Mouse (Mus musculus) limb, embryonic 14.5 days (tissue): ENCODE measurements at regions not wholly inside any gene's neighbourhood (a gene's known extent, or its start where the extent isn't known, plus 50 kb on each side); places are given as distances from the start of the nearest gene placed in this dataset.

ENCODE experiments used
- ATAC-seq: fragments of 200-750 bp; cut with Nextera tagmentation; 2 replicates; pipeline ENCODE4 v1.8.0; 2017; ENCODE audit warnings: low read depth, moderate number of reproducible peaks, moderate TSS enrichment; ENCODE audit not compliant: low FRiP score
- DNase-seq: peaks from one replicate; pipeline ENCODE4 v3.0.0-alpha.2; 2015; ENCODE audit warnings: low spot score
- H3K27ac ChIP-seq: fragments of 300-500 bp; sonication (generic); replicated peaks from 2 replicates; pipeline ENCODE4 v1.5.1; 2014; ENCODE audit warnings: low read depth, mild to moderate bottlenecking, low read length, moderate library complexity, mixed read lengths
- H3K27me3 ChIP-seq: fragments of 300-500 bp; sonication (generic); 2 replicates; pipeline ENCODE4 v1.6.1; 2014; ENCODE audit warnings: low read length, mixed read lengths; ENCODE audit not compliant: control insufficient read depth, insufficient read depth
- H3K36me3 ChIP-seq: fragments of 300-500 bp; sonication (generic); 2 replicates; pipeline ENCODE4 v1.6.1; 2014; ENCODE audit warnings: mild to moderate bottlenecking, low read length, moderate library complexity, mixed read lengths; ENCODE audit not compliant: control insufficient read depth, insufficient read depth
- H3K4me1 ChIP-seq: fragments of 300-500 bp; sonication (generic); 2 replicates; pipeline ENCODE4 v1.6.1; 2014; ENCODE audit warnings: antibody characterized with exemption, low read length, mixed read lengths; ENCODE audit not compliant: control insufficient read depth, insufficient read depth
- H3K4me2 ChIP-seq: fragments of 300-500 bp; sonication (generic); replicated peaks from 2 replicates; pipeline ENCODE4 v1.6.1; 2014; ENCODE audit warnings: low read depth, mild to moderate bottlenecking, low read length, moderate library complexity; ENCODE audit not compliant: severe bottlenecking
- H3K4me3 ChIP-seq: fragments of 300-500 bp; sonication (generic); replicated peaks from 2 replicates; pipeline ENCODE4 v1.5.1; 2014; ENCODE audit warnings: low read length
- H3K9ac ChIP-seq: fragments of 300-500 bp; sonication (generic); 2 replicates; pipeline ENCODE4 v1.6.1; 2014; ENCODE audit warnings: mild to moderate bottlenecking, low read depth, low read length, moderate library complexity; ENCODE audit not compliant: severe bottlenecking
- H3K9me3 ChIP-seq: fragments of 300-500 bp; sonication (generic); 2 replicates; pipeline ENCODE4 v1.6.1; 2016; ENCODE audit warnings: low read length; ENCODE audit not compliant: control insufficient read depth
- POLR2A ChIP-seq: fragments of 200-500 bp; IDR thresholded peaks from 2 replicates; pipeline ENCODE4 v1.8.0; 2012; ENCODE audit warnings: inconsistent platforms, mild to moderate bottlenecking, moderate library complexity, borderline replicate concordance; ENCODE audit not compliant: insufficient read depth, insufficient read length; ENCODE audit errors: extremely low read depth
- WGBS: fragments of 180-500 bp; shearing (Covaris S2); extraction: QIAGEN DNeasy Blood & Tissue Kit; methylation state at CpG from one replicate; pipeline ENCODE4 v1.1.7; 2014; 5-methylcytosine and 5-hydroxymethylcytosine counted together

GRCm38 (mm10) chr16:77301270-77302171, 288.0 kb downstream of the Usp25 start:
- 57% methylated on average over 6 of the region's 6 CpGs for WGBS
- Histone ChIP-seq H3K27ac (no peak overlapping the region), H3K27me3 (no peaks in the 10 kb centered on the region), H3K9me3 (no peaks in the 10 kb centered on the region), H3K36me3 (no peaks in the 10 kb centered on the region), H3K4me2 (no peak overlapping the region), H3K9ac (no peak overlapping the region), H3K4me1 (peaks cover 12% of the 10 kb centered on the region), H3K4me3 (no peak overlapping the region)
- no peak for DNase-seq
- no peak for ATAC-seq
- TF ChIP-seq POLR2A = no peak

- no peaks in the 10 kb centered on the region for H3K9me3 ChIP-seq
- no peak overlapping the region for H3K4me2 ChIP-seq
- 53% methylated on average over 6 of the region's 6 CpGs for WGBS
- H3K36me3 ChIP-seq = no peaks in the 10 kb centered on the region
- no peak overlapping the region for H3K4me3 ChIP-seq
- no peak overlapping the region for H3K9ac ChIP-seq
- H3K4me1 ChIP-seq = peaks cover 12% of the 10 kb centered on the region
- no peak for DNase-seq
- TF ChIP-seq POLR2A = no peak
- ATAC-seq = no peak
- no peaks in the 10 kb centered on the region for H3K27me3 ChIP-seq
- H3K27ac ChIP-seq = no peak overlapping the region
These were observed 287.2 kb downstream of the Usp25 start for GRCm38 (mm10) chr16:77300572-77301213.

GRCm38 (mm10) chr16:77295574-77296355, 282.3 kb downstream of the Usp25 start:
- Histone ChIP-seq H3K9me3 (no peaks in the 10 kb centered on the region), H3K4me1 (peaks cover 7% of the 10 kb centered on the region; the same call in 1 of the 2 replicates), H3K36me3 (no peaks in the 10 kb centered on the region), H3K27me3 (no peaks in the 10 kb centered on the region), H3K4me2 (no peak overlapping the region), H3K27ac (no peak overlapping the region), H3K9ac (no peak overlapping the region), H3K4me3 (no peak overlapping the region)
- WGBS = 31% methylated on average over 4 of the region's 4 CpGs
- TF ChIP-seq POLR2A = no peak
- DNase-seq (peak; percentile 83), ATAC-seq (peak; percentile 79)

GRCm38 (mm10) chr16:77292317-77292771, 278.8 kb downstream of the Usp25 start:
- H3K4me1 ChIP-seq = peaks cover 2% of the 10 kb centered on the region; the same call in 1 of the 2 replicates
- no peak overlapping the region for H3K9ac ChIP-seq
- no peak overlapping the region for H3K4me3 ChIP-seq
- H3K9me3 ChIP-seq = no peaks in the 10 kb centered on the region
- no peak overlapping the region for H3K27ac ChIP-seq
- no peaks in the 10 kb centered on the region for H3K27me3 ChIP-seq
- no peak overlapping the region for H3K4me2 ChIP-seq
- TF ChIP-seq POLR2A = no peak
- H3K36me3 ChIP-seq = no peaks in the 10 kb centered on the region
- DNase-seq (no peak), ATAC-seq (no peak)
- WGBS = 80% methylated on average over 2 of the region's 2 CpGs

- Histone ChIP-seq H3K4me2 (no peak overlapping the region), H3K27ac (no peak overlapping the region), H3K9me3 (no peaks in the 10 kb centered on the region), H3K36me3 (no peaks in the 10 kb centered on the region), H3K27me3 (no peaks in the 10 kb centered on the region), H3K4me1 (peaks cover 2% of the 10 kb centered on the region; the same call in 1 of the 2 replicates), H3K9ac (no peak overlapping the region), H3K4me3 (no peak overlapping the region)
- no peak for TF ChIP-seq POLR2A
- DNase-seq (no peak), ATAC-seq (no peak)
- 85% methylated on average over 8 of the region's 8 CpGs for WGBS
These were observed 278.3 kb downstream of the Usp25 start for GRCm38 (mm10) chr16:77291723-77292316.
